Mouse (Mus musculus): ENCODE data around the gene Git2. TPM values are rescaled to one million over a fixed set of nuclear protein-coding genes. Genes with fewer than 3 reads are reported as not detected.

Git2 gene
- polyA plus RNA-seq, 1 experiment = 48.1 TPM

GRCm38 (mm10) chr5:114797253-114797652, 21.9 kb upstream of the Git2 start:
- no peak for DNase-seq (ENCODE audit: extremely low spot score in 1 of 2, low spot score in 1 of 2)

GRCm38 (mm10) chr5:114796299-114797012, 21.1 kb upstream of the Git2 start:
- no peak for DNase-seq (ENCODE audit: extremely low spot score in 1 of 2, low spot score in 1 of 2)

DNA sequence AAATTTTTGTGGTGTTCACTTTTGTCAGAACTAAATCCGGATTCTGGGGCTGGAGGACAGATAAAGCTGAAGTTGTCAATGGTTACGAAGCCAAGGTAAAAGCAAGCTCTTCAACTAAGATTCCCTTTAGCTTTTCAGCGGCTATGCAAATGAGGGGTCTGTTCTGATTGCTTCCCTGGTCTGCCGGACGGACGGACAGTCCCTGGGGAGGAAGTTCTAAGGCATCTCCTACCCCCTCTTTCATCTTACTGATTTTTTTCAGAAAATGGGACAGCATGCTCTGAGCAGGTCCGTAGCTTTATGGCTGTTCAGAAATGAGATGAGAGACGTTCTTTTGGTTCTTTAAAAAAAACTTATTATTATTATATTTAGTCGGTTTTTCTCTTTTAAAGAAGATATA, 20.3 kb upstream of the Git2 start:
- DNase-seq (ENCODE audit: extremely low spot score in 1 of 2, low spot score in 1 of 2) = no peak

DNA sequence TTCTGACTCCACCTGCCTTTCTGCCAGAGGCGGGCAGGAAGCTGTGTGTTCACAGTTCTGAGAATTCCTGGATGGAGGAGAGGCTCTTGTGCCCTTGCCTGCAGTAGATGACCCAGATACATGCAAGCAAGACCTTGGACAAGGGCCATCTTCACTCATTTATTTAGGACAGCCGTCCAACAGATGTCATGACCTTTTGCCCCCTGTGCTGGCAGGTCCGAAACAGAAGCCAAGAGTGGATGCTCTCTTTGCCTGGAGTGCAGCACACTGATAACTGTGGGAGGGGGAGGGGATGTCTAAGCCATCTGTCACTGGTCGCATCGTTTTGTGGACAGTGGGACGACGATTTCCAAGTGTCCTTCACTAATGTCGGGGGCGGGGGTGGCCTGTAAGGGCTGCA, 19.9 kb upstream of the Git2 start:
- DNase-seq (ENCODE audit: extremely low spot score in 1 of 2, low spot score in 1 of 2) = no peak

DNA sequence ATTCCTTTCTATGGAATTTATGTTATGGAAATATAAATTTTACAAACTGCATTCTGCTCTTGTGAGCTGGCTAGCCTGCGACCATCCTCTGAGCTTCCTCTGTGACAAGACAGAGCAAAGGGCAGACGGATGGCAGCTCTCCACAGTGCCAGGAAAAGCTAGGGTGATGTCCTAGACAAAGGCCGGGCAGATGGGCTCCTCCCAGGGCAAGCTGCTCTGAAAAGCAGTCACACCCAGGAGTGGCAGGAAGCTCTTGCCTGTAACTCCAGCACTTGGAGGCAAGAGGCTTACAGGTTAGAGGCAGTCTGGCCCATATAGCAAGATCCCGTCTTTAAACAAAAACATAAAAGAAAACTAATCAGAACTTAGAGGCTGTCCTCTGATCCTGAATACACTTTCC, 19.3 kb upstream of the Git2 start:
- DNase-seq (ENCODE audit: extremely low spot score in 1 of 2, low spot score in 1 of 2) = no peak

- no peak for DNase-seq (ENCODE audit: extremely low spot score in 1 of 2, low spot score in 1 of 2)
Measured at GRCm38 (mm10) chr5:114793317-114793716, 18.0 kb upstream of the Git2 start.

- no peak for DNase-seq (ENCODE audit: extremely low spot score in 1 of 2, low spot score in 1 of 2)
Measured at GRCm38 (mm10) chr5:114785196-114785595, 9.9 kb upstream of the Git2 start.

GRCm38 (mm10) chr5:114784622-114785165, 9.4 kb upstream of the Git2 start:
- DNase-seq (ENCODE audit: extremely low spot score in 1 of 2, low spot score in 1 of 2) = no peak

DNA sequence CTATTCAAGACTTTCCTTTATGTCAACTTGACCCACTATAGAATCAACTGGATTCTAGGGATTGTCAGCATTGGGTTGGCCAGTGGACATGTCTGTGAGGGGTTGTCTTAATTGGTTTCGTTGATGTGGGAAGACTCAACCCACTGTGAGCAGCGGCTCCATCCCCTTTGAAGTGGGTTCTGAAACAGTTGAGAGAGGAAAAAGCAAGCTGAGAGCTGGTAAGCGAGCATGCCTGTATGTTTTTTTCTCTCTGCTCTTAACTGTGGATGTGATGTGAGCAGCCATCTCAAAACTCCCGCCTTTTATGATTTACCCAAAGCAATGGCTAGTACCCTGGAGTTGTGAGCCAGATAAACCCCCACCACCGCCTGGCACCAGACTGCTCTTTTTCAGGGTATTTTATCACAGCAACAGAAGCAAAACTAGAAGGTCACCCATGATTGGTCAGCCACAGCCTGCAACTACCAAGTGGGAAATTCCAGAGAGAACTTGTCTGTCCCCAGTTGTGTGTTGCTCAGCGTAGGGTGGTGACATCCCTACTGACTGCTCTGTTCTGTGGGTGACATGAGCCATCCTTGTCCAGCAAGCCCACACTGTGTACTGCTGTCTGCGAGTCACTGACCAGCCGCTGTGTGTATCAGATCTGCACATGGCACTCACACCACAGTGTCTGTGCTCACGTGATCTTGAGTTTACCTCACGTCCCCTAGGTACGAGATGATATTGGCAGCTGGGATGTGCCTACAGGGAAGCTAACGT, 8.3 kb upstream of the Git2 start:
- DNase-seq (ENCODE audit: extremely low spot score in 1 of 2, low spot score in 1 of 2) = no peak

- DNase-seq (ENCODE audit: extremely low spot score in 1 of 2, low spot score in 1 of 2) = no peak
Measured at GRCm38 (mm10) chr5:114782991-114783390, 7.7 kb upstream of the Git2 start.

- DNase-seq (ENCODE audit: extremely low spot score in 1 of 2, low spot score in 1 of 2) = no peak
Measured at GRCm38 (mm10) chr5:114780912-114781311, 5.6 kb upstream of the Git2 start.

GRCm38 (mm10) chr5:114779956-114780489, 4.7 kb upstream of the Git2 start:
- no peak for DNase-seq (ENCODE audit: extremely low spot score in 1 of 2, low spot score in 1 of 2)

- no peak for DNase-seq (ENCODE audit: extremely low spot score in 1 of 2, low spot score in 1 of 2)
Measured at GRCm38 (mm10) chr5:114776174-114776573, 857 bp upstream of the Git2 start.

GRCm38 (mm10) chr5:114774403-114775051, 790 bp downstream of the Git2 start, which contains the start of gene Ankrd13a:
TSS of gene Ankrd13a (plus strand) at chr5:114774677.
- peak; percentile 82 to 95 for DNase-seq (ENCODE audit: extremely low spot score in 1 of 2, low spot score in 1 of 2)

DNA sequence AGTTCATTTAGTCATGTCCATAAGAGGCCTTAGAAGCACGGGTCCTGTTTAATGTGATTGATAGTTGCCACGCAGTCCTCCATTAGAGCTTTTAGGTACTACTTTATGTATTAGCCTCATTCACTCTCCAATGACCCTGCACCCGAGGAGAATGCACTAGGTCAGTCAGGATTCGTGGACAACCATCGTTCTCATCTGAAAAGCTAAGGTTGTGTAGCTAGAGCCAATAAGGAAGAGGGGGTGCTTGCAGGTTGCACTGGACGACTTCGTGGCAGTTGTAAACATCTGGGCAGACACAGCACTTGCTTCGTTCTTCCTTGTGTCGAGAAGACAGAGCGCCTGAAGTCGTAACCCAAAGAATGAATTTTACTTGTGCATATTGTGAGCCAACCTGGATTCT, 1.5 kb downstream of the Git2 start:
- no peak for DNase-seq (ENCODE audit: extremely low spot score in 1 of 2, low spot score in 1 of 2)

- DNase-seq (ENCODE audit: extremely low spot score in 1 of 2, low spot score in 1 of 2) = peak; percentile 91 to 98
Measured at GRCm38 (mm10) chr5:114773211-114773710, 2.1 kb downstream of the Git2 start.

- DNase-seq (ENCODE audit: extremely low spot score in 1 of 2, low spot score in 1 of 2) = no peak
Measured at GRCm38 (mm10) chr5:114772456-114773203, 2.7 kb downstream of the Git2 start.

DNA sequence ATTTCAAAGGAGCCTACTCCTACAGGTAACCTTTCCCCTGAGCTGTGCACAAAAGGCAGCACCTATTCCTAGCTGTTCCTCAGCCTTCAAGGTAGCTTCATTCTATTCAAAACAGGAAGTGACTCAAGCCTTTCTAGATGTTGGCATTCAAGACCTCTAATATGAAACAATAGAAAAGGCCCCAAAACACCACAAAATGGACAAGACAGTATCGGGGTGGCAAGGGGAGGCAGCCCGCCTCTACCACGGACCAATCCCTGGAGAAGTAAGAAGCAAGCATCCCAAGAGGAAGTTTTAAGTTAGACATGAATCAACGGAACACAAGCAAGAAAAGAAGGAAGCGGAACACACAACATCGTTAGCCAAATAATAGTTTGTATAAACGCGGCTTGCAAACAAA, 3.5 kb downstream of the Git2 start:
- DNase-seq (ENCODE audit: extremely low spot score in 1 of 2, low spot score in 1 of 2) = no peak

DNA sequence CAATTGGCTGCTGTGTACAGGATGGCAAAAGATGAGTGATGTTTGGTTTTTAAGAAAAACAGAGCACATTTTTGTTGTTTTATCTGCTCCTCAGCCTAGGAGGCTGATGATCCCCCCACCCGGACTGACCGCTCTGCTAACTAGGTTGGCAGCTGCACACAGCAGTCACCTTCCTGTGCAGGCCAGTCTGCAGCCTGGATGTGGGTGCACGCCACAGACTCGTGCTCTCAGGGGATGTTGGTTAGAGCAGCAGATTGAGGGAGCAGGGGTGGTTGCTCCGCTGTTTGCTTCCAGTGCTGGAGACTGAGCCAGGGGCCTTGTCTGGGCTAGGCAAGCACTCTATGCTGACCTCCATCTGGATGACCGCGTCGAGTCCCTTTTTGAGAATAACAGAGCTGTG, 5.5 kb downstream of the Git2 start:
- no peak for DNase-seq (ENCODE audit: extremely low spot score in 1 of 2, low spot score in 1 of 2)

DNA sequence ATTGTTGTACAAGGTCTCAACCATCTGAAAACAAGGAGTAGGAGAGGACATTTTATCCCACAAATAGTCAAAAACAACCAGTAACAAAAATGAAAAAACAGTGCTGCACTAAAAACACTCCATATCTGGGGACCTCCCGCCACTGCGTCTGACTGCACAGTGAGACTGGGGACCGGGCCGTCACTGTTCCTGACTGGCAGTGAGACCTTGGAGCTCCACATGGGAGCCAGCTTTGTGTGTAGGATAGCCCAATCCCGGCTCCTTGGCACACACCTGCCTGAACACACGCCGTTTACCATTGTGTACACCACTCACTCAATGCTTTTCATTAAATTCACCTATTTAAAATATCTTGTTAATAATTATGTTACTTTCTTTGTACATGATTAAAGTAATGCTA, 8.1 kb downstream of the Git2 start:
- DNase-seq (ENCODE audit: extremely low spot score in 1 of 2, low spot score in 1 of 2) = no peak

Data from frontal cortex, adult 2 months (tissue).